Mouse (Mus musculus) spleen, postnatal 10 days (tissue): ENCODE measurements around the gene Vmn1r18.
"Not testable (repeated sequence)": the region's sequence is repeated elsewhere in the genome, so short reads cannot be mapped to it uniquely, and the experiment has no call there.

ENCODE experiments used
- DNase-seq, 2 experiments: peaks; one replicate each; pipeline ENCODE4 v3.0.0; 2021 to 2022; ENCODE audit warnings: low spot score in 2 of 2

Gene Vmn1r18

GRCm38 (mm10) chr6:57395683-57396082, at the start of gene Vmn1r18:
Gene Vmn1r18, minus strand, starts transcription at chr6:57395783.
- DNase-seq: no peak

GRCm38 (mm10) chr6:57431196-57431595, 35.6 kb upstream of the Vmn1r18 start:
- DNase-seq: no peak

- no peak for DNase-seq
These were observed 33.0 kb upstream of the Vmn1r18 start, which contains the start of gene Vmn1r20 for GRCm38 (mm10) chr6:57428630-57429029. Gene Vmn1r20, plus strand, starts transcription at chr6:57428930.

- not testable (repeated sequence) for DNase-seq
These were observed 7.9 kb upstream of the Vmn1r18 start, which contains the start of gene Vmn1r19 for GRCm38 (mm10) chr6:57403480-57403879. Gene Vmn1r19, plus strand, starts transcription at chr6:57403780.

GRCm38 (mm10) chr6:57367496-57367895, 28.1 kb downstream of the Vmn1r18 start:
- DNase-seq: no peak

GRCm38 (mm10) chr6:57365866-57366265, 29.7 kb downstream of the Vmn1r18 start:
- DNase-seq: not testable (repeated sequence)

- no peak for DNase-seq
These were observed 32.0 kb downstream of the Vmn1r18 start, which contains the start of gene Vmn1r17 for GRCm38 (mm10) chr6:57363627-57364026. Gene Vmn1r17, minus strand, starts transcription at chr6:57363727.

- no peak for DNase-seq
These were observed 38.7 kb downstream of the Vmn1r18 start for GRCm38 (mm10) chr6:57356864-57357263.

- DNase-seq: no peak
These were observed 66.2 kb downstream of the Vmn1r18 start, which contains the start of gene Vmn1r16 for GRCm38 (mm10) chr6:57329394-57329793. Gene Vmn1r16, minus strand, starts transcription at chr6:57329494.
